Mouse (Mus musculus): ENCODE data around the gene 4921511C20Rik.

4921511C20Rik gene

GRCm38 (mm10) chrX:127393993-127394392 is at the start of gene 4921511C20Rik:
4921511C20Rik (plus strand) TSS chrX:127394293.
- DNase-seq (ENCODE audit: extremely low spot score, low spot score) = no peak

Data from neural tube, embryonic 10.5 days (tissue).